Mouse (Mus musculus): ENCODE measurements around the gene Fmo1.

Gene Fmo1

GRCm38 (mm10) chr1:162866280-162866681, at the start of gene Fmo1:
TSS of gene Fmo1 (minus strand) at chr1:162866610.
- DNase-seq (ENCODE audit: low spot score): no peak

DNA sequence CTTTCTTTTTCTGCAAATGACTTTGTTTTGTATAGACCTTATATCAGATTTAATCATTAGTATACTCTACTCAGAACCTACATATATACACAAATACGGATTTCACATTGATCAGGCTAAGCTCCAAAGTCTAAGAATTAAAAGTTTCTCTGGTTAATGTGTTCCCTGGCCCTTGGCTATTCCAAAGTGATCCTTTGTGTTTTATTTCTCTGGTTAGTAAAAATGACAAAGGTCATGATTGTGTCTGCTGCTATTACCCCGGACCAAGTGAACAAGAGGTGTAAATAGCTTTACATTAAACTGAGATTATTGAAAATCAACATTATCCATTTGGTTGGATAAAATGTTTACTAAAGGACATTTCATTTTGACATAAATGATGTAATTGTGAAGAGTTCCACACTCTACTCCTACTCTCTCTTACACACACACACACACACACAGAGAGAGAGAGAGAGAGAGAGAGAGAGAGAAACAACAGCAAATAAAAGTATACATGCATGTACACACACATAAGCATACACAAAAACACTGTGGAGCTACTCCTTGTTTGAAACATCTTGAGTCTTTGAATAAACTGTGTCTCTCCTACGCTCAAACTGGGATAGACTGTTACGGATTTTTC, 48.6 kb upstream of the Fmo1 start:
- DNase-seq (ENCODE audit: low spot score): no peak

DNA sequence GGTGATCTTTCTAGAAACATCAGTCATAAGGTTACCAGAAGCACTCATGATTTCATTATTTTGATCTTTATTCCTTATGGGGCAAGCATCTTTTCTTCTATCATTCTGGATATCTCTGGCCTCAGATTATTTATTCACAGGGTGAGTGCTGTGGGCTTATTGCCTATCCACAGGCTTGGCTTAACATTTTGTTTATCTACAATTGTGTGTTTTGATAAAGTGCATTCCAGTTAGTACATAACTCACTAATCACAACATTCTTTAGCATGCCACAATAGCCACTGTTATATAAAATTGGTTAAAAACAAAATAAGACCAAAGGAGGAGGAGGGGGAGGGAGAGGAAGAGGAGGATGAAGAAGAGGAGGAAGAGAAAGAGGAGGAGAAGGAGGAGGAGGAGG, 45.7 kb upstream of the Fmo1 start:
- no peak for DNase-seq (ENCODE audit: low spot score)

DNA sequence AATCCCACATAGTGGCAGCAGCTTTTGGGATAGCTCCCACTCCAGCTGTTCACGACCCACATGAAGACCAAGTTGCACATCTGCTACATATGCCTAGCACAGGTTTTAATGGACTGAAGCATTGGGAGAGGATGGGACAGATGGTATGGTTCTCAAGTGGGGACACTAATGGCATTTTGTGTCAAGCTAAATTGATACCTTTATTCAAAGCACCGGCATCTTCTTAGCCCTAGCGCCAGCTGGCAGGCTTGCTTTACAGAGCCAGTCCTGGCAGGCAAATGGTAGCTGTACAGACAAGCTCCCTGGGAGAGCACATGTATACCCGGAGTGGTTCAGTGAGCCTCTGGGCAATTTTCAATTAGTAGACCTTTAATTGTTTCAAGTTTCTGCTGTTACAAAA, 35.5 kb upstream of the Fmo1 start:
- no peak for DNase-seq (ENCODE audit: low spot score)

DNA sequence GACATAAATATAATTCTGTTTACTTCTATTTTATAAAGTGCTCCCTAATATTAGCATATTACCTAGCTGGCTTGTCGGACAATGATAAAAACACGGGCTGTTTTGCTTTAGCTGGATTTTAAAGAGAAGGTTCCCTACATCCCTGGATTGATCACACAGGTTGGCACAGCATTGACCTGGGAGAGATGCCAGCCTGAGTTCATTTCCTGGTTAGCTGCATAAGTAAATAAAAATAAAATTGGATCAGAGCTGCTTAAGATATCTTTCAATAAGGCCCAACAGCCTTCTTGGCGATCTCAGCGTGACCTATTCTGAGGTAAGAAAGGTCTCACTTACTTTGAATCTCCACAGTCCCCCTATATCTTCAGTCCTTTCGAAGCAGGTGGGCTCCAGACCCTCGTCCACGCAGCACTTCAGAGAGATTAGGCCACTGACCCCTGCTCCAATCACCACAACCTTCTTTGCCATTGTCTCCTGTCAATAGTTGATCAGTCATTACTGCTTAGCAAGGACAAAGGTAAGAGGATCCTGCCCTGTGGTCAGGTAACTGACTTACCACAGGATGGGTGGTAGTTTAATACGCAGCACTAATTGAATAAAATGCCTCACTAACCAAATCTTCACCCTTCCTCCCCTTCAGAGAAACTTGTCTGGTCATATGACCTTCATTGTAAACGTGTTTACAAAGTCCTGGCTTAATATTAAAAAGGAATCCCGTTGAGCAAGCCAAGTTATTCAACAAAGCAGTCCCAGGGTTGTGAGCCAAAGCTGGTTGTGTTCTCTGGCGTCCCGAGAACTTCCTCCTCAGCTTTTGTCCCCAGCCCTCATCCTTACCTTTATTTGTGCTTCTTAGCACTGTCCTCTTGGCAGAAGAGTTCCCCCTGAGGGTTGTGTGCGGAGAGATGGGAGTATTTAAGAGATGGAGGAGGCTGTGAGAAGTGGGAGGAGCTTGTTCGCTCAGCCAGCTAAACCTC, 31.7 kb upstream of the Fmo1 start, which contains the start of gene Fmo2:
Gene Fmo2 (minus strand): TSS at position 889 of the 974 bp plus-strand sequence.
- peak; percentile 17 for DNase-seq (ENCODE audit: low spot score)

DNA sequence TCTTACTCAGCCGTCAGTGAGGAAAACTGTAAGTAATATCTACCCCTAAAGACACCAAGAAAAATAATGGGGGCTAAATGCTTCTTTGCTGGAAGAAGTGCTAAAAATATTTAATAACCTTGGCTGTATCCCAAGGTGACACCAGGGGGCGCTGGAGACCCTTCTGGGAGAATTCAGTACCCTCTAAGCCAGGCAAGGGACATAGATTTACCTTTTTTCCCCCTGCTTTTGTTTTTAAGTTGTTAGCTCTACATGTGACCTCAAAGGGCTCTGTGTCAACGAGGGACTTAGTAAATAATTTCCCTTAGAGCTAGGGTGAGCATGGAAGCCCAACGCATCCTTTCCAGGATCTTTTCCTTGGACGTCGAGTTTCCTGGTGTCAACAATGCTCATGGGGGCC, 29.5 kb upstream of the Fmo1 start:
- DNase-seq (ENCODE audit: low spot score): peak; percentile 74

GRCm38 (mm10) chr1:162893014-162893413, 26.6 kb upstream of the Fmo1 start:
- no peak for DNase-seq (ENCODE audit: low spot score)

- DNase-seq (ENCODE audit: low spot score): no peak
These were observed 25.6 kb upstream of the Fmo1 start for GRCm38 (mm10) chr1:162891980-162892451.

- no peak for DNase-seq (ENCODE audit: low spot score)
These were observed 22.2 kb upstream of the Fmo1 start for GRCm38 (mm10) chr1:162888646-162889045.

DNA sequence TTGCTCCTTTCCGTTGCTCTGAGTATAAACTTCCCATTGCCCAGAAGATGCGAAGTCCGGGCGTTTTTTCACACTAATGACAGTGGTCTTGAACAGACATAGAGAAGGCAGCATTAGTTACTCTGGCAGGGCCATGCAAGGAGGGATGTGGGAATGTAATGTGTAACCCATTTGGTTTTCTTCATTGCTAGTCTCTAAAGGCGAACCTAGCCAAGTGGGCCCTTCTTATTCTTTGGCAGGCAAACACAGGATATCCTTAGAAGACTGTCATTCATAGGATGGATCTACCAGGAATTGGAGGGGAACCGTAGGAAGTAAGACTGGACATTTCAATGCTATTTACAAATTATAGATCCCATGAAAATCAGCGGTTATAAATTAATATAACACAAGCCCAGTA, 21.2 kb upstream of the Fmo1 start:
- DNase-seq (ENCODE audit: low spot score): no peak

- no peak for DNase-seq (ENCODE audit: low spot score)
These were observed 19.9 kb upstream of the Fmo1 start for GRCm38 (mm10) chr1:162886138-162886816.

GRCm38 (mm10) chr1:162882681-162883080, 16.3 kb upstream of the Fmo1 start:
- no peak for DNase-seq (ENCODE audit: low spot score)

GRCm38 (mm10) chr1:162879595-162880369, 13.4 kb upstream of the Fmo1 start:
- peak; percentile 40 for DNase-seq (ENCODE audit: low spot score)

- DNase-seq (ENCODE audit: low spot score): no peak
These were observed 8.7 kb upstream of the Fmo1 start for GRCm38 (mm10) chr1:162875091-162875490.

- DNase-seq (ENCODE audit: low spot score): peak; percentile 25
These were observed 5.4 kb upstream of the Fmo1 start for GRCm38 (mm10) chr1:162871701-162872311.

DNA sequence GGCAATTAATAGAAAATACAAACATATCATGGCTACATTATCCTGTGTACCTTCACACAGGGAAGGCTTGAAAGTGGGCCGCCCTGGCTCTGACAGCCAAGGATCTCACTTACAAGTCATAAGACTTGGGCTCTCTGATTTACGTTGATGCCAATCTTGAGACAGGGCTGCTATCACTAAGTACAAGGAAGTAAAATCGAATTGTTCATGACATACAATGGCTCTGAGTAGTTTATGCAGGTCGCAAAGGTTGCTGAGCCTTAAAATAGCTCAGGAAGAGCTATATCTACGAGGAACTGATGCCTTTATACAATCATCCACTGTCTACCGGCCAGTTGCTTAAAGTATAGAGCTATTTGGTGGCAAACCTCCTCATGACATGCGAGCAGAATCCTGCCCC, 4.6 kb upstream of the Fmo1 start:
- no peak for DNase-seq (ENCODE audit: low spot score)

DNA sequence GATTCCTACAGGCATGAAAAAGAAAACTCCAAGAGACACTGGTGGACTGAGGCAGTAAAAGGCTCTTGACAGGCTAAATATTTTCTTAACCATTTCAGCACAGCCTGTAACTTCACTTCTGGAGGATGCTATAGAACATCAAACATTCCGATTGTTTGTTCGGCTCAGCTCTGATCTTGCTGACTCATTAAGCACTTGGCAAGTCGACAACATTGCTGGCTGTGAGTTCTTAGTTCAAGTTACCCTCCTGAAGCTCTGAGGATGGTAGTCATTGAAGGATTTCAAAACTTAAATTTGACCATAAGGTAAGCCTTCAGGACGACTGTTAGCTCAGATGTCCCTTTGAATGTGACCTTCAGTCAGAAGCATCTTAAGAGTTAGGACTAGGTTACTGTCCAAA, 986 bp upstream of the Fmo1 start:
- DNase-seq (ENCODE audit: low spot score): no peak

GRCm38 (mm10) chr1:162865493-162865830, 948 bp downstream of the Fmo1 start:
- DNase-seq (ENCODE audit: low spot score): no peak

GRCm38 (mm10) chr1:162864816-162865492, 1.5 kb downstream of the Fmo1 start:
- no peak for DNase-seq (ENCODE audit: low spot score)

DNA sequence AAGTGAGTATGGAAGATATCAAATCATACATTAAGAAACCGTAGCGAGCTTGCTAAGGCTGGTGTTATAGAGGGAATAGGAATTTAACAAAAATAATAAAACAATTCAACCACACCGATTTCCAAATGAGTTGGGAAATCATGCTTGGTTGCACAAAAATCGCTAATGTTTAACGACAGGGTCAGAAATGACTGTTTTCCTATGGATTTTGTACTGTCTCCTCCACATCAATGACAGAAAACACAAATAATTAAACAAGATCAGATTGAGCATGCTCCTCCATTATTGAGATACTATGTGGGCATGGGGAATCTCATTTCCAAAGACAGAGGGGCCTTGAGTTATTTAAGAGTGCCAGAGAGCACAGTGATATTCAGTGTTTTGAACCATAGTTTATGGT, 2.1 kb downstream of the Fmo1 start:
- no peak for DNase-seq (ENCODE audit: low spot score)

DNA sequence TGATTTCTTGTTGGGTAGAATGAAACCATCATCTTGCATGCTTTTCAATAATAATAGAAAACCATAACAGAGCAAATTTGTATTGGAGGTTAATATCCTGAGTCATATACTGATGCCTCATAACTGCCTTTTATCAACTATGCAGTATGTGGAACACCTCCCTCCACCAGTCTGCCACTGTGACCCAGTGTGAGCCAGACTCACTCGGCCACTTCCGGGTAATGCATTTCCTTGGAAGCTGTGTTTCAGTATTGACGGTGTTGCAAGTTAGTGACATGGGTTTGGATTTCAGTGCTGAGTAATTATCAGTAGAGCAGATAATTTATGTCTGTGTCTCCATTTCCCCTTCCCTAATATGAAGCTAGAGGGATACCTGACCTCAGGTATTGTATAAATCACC, 2.8 kb downstream of the Fmo1 start:
- no peak for DNase-seq (ENCODE audit: low spot score)

Data from ovary, postnatal 14 days (tissue).